Mouse (Mus musculus) ES-Bruce4 (cell line): ENCODE results near the gene Rasd1. TPM values are rescaled to one million over a fixed set of nuclear protein-coding genes. Genes with fewer than 3 reads are reported as not detected.

Experiments
- H3K27ac ChIP-seq: 2 replicates; pipeline ENCODE4 v1.5.1; 2012; ENCODE audit warnings: low read length, inconsistent platforms; ENCODE audit not compliant: insufficient read depth
- H3K27me3 ChIP-seq: 2 replicates; pipeline ENCODE4 v1.6.1; 2012; ENCODE audit warnings: mild to moderate bottlenecking, low read length, inconsistent platforms; ENCODE audit not compliant: control insufficient read depth, poor library complexity, insufficient read depth, severe bottlenecking
- H3K36me3 ChIP-seq: 2 replicates; pipeline ENCODE4 v1.6.1; 2012; ENCODE audit warnings: inconsistent platforms, mild to moderate bottlenecking, low read length, moderate library complexity; ENCODE audit not compliant: control insufficient read depth, poor library complexity, insufficient read depth, severe bottlenecking
- H3K4me1 ChIP-seq: one replicate; pipeline ENCODE4 v1.8.1; 2011; ENCODE audit warnings: low read length; ENCODE audit not compliant: control insufficient read depth, insufficient read depth
- H3K4me3 ChIP-seq: 2 replicates; pipeline ENCODE4 v1.5.1; 2011; ENCODE audit warnings: low read depth, mild to moderate bottlenecking, low read length
- H3K9ac ChIP-seq: 2 replicates; pipeline ENCODE4 v1.6.1; 2012; ENCODE audit warnings: low read depth, mild to moderate bottlenecking, inconsistent platforms; ENCODE audit not compliant: poor library complexity, severe bottlenecking
- H3K9me3 ChIP-seq: replicated peaks from 2 replicates; pipeline ENCODE4 v1.6.1; 2012; ENCODE audit warnings: mild to moderate bottlenecking, low read length, inconsistent platforms; ENCODE audit not compliant: control insufficient read depth, poor library complexity, insufficient read depth, severe bottlenecking
- CTCF ChIP-seq: IDR thresholded peaks from one replicate; pipeline ENCODE4 v1.8.1; 2011; ENCODE audit warnings: low read depth, low read length
- EP300 ChIP-seq: IDR thresholded peaks from 2 replicates; pipeline ENCODE4 v1.6.1; 2011; ENCODE audit warnings: low read depth, low read length; ENCODE audit not compliant: insufficient read depth
- POLR2A ChIP-seq: IDR thresholded peaks from one replicate; pipeline ENCODE4 v1.8.1; 2011; ENCODE audit warnings: low read length; ENCODE audit not compliant: insufficient read depth
- polyA plus RNA-seq: library from polyadenylated mRNA; stranded (reverse); fragments of >200 nt; gene quantifications from 2 replicates; pipeline ENCODE4 v1.2.4, GENCODE M21; 2011; ENCODE audit warnings: low read depth; ENCODE audit not compliant: missing spikeins, insufficient read depth, insufficient read length

Gene Rasd1
- polyA plus RNA-seq, 1 experiment = 0.63 TPM

DNA sequence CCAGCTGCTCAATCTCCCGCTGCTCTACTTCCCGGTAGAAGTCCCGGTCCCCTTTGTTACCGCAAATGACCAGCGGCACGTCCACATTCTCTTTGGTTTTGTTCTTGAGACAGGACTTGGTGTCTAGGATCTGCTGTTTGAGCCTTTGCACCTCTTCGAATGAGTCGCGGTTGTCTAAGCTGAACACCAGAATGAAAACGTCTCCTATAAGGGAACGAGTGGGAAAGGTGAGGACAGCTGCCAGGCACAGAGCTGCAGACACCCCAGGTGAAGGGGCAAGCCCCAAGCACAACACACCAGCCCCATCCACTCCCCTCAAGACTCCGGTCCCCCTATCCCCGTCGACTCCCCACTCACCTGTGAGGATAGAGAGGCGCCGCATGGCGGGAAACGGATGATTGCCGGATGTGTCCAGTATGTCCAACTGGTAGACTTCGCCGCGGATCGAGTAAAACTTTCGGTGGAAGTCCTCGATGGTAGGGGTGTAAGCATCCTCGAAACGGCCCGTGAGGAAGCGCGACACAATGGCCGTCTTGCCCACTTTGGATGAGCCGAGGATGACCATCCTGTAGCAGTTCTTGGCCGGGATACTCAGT lies 483 bp downstream of the Rasd1 start:
- no peak for TF ChIP-seq POLR2A
- no peak for TF ChIP-seq CTCF
- TF ChIP-seq EP300 = no peak
- Histone ChIP-seq H3K36me3 (peaks cover 3% of the 10 kb centered on the region; the same call in 1 of the 2 replicates), H3K9me3 (no peaks in the 10 kb centered on the region), H3K27ac (no peak overlapping the region), H3K9ac (peak overlapping the region; percentile 77), H3K4me3 (peak overlapping the region; percentile 76), H3K4me1 (no peaks in the 10 kb centered on the region), H3K27me3 (no peaks in the 10 kb centered on the region)

DNA sequence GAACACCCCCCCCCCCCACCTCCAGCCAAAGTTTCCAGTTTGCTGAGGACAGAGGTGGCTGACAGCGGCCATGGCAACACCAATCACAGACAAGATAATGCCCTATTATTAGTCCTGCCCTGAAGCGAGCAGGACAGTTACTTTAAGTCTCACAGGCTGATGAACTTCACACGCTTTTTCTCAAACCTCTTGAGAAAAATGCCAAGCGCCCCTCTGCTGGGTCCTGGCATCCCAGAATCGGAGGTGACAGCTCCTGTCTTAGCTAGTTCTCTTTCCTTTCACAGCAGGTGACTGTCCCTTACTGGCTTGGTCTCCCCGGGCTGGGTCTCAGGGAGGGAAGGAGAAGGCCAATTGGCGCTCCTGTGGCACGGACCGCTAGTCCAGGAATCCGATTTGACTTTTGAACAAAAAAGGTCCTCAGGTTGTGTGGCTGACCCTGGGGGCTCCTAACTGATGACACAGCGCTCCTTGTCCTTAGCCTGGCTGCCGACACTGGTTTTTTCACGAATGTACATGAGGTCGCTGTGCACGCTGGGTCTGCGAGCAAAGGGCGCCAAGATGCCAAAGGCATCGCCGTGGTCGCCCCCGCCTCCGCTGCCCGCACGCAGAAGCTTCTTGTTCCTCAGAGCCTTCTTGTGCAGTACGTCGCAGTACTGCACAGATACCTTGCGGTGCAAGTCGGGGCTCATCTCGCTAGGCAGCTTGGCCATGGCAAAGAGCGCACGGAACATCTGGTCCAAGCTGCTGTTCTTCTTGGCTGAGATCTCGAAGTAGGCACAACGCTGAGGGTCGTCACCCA lies 1.2 kb downstream of the Rasd1 start:
- peak overlapping the region; percentile 76 for H3K4me3 ChIP-seq
- H3K36me3 ChIP-seq = peaks cover 3% of the 10 kb centered on the region; the same call in 1 of the 2 replicates
- no peaks in the 10 kb centered on the region for H3K9me3 ChIP-seq
- H3K9ac ChIP-seq = peak overlapping the region; percentile 77
- no peaks in the 10 kb centered on the region for H3K27me3 ChIP-seq
- TF ChIP-seq POLR2A (no peak), CTCF (no peak), EP300 (no peak)
- no peaks in the 10 kb centered on the region for H3K4me1 ChIP-seq
- H3K27ac ChIP-seq = no peak overlapping the region

DNA sequence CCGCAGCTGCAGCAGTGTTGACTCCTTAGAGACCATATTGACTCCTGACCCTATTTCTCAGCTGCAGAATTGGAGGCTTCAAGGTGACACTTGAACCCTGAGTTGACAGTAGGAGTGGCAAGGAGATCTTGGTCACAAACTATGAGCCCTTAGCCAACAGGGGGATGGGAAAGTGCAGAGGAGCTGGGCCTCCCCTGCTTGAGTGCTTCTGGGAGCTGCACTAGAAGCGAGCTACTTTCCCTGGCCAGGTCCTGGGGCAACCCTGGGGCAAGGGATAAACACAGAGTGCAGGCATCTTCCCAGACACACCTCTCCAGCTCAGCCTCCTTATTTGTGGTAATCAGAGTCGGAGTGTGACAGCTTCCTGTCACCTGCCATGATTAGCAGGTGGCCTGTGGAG lies 2.2 kb downstream of the Rasd1 start:
- no peaks in the 10 kb centered on the region for H3K27me3 ChIP-seq
- H3K4me1 ChIP-seq = no peaks in the 10 kb centered on the region
- TF ChIP-seq EP300 = no peak
- TF ChIP-seq POLR2A = no peak
- no peak for TF ChIP-seq CTCF
- H3K36me3 ChIP-seq = peaks cover 3% of the 10 kb centered on the region; the same call in 1 of the 2 replicates
- no peak overlapping the region for H3K27ac ChIP-seq
- no peak overlapping the region for H3K4me3 ChIP-seq
- H3K9ac ChIP-seq = no peak overlapping the region
- H3K9me3 ChIP-seq = no peaks in the 10 kb centered on the region

DNA sequence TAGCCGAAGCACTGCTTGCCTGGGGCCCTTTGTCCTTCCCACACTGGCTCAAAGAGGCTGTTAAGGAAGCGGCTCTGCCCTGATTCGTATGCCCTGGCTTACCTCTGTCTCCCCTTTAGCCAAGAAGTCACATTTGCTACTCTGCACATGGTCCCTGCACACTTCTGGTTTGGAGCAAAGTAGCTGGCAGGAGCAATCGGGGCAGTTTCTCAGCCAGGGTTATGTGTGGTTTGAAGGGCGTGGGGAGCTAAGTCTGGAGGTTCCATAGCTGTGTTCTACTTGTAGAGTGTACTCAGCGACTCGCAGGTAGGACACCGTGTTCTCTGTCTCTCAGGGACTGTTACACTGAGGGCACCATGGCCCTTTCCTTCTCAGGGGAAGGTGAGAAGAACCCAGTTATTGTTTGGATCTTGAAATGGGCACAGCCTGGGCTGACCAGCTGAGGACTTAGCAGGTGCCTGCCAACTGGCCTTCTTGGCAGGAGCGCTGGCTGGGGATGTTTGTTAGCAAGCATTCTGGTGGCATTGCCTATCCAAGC lies 3.3 kb downstream of the Rasd1 start:
- H3K4me1 ChIP-seq = no peaks in the 10 kb centered on the region
- no peak overlapping the region for H3K9ac ChIP-seq
- H3K27ac ChIP-seq = no peak overlapping the region
- TF ChIP-seq POLR2A = no peak
- no peak for TF ChIP-seq CTCF
- TF ChIP-seq EP300 = no peak
- H3K9me3 ChIP-seq = no peaks in the 10 kb centered on the region
- H3K36me3 ChIP-seq = peaks cover 3% of the 10 kb centered on the region; the same call in 1 of the 2 replicates
- H3K4me3 ChIP-seq = no peak overlapping the region
- H3K27me3 ChIP-seq = no peaks in the 10 kb centered on the region

DNA sequence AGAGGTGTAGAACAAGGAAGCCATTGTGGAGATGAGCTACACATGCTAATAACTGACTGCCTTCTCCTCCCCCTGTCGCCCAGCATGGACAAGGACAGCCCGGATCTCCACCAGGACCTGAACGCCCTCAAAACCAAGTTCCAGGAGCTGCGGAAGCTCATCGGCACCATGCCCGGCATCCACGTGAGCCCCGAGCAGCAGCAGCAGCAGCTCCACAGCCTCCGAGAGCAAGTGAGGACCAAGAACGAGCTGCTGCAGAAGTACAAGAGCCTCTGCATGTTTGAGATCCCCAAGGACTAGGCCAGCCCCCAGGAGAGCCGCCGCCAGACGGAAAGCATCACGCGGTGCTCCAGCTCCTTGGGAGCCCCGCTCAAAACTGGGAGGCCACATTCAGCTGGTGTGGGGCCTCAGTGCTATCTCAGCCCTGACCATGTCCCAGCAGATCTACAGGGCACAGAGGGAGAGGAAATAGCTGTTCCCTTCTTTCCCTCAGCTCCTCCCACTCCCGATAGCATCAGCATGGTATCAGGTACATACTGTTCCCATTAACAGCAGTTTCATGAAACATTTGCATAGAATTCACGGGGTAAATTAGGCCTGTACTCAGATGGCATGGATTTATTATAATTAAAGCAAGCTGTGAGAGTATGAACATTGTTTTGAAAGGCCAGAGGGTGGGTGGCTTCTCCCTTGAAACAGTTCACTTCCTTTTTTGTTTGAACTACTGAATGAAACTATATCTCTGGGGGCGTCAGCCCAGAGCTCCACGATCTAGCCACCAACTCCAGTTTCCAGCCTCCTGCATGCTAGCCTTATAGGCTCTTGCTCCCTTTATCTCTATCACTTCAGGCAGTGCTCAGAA lies 4.0 kb downstream of the Rasd1 start:
- no peaks in the 10 kb centered on the region for H3K9me3 ChIP-seq
- peaks cover 3% of the 10 kb centered on the region; the same call in 1 of the 2 replicates for H3K36me3 ChIP-seq
- no peak overlapping the region for H3K9ac ChIP-seq
- no peaks in the 10 kb centered on the region for H3K4me1 ChIP-seq
- TF ChIP-seq CTCF = no peak
- TF ChIP-seq EP300 = no peak
- no peak for TF ChIP-seq POLR2A
- no peak overlapping the region for H3K27ac ChIP-seq
- H3K4me3 ChIP-seq = no peak overlapping the region
- H3K27me3 ChIP-seq = no peaks in the 10 kb centered on the region
